Comparison of ENCODE assay signal across 8 mouse cellular contexts in genomic region chr11:107132426-107132825, GRCm38 (mm10). TPM values are rescaled to one million over a fixed set of nuclear protein-coding genes. Genes with fewer than 3 reads are reported as not detected.
DNase-seq lines count a peak whose midpoint lies in the region; ATAC-seq and TF ChIP-seq lines count a peak whose summit lies in the region.

No protein-coding gene starts in this region.

- no peak for TF ChIP-seq CTCF in gastrocnemius, adult 2 months (IDR thresholded peaks at IDR 0.05)
- peak; percentile 4; the same call in 1 of the 2 replicates for TF ChIP-seq CTCF in bone marrow macrophage, adult 2 months (IDR thresholded peaks at IDR 0.05; ENCODE audit: low read depth, low read length)

- H3K4me1 ChIP-seq in bone marrow macrophage, adult 2 months (ENCODE audit: control insufficient read depth, insufficient read depth, low read length), result peaks cover 7% of the 10 kb centered on the region
- peaks cover 30% of the 10 kb centered on the region for H3K4me1 ChIP-seq in hindbrain, embryonic 15.5 days (replicated peaks)
- peaks cover 28% of the 10 kb centered on the region for H3K4me1 ChIP-seq in liver, embryonic 12.5 days
- H3K4me1 ChIP-seq in stomach, embryonic 15.5 days, result peaks cover 4% of the 10 kb centered on the region; the same call in 1 of the 2 replicates

- no peak for DNase-seq in gastrocnemius, adult 2 months
- DNase-seq in gastrocnemius, postnatal 25 days, result no peak
- no peak for DNase-seq in layer of hippocampus, adult 8-10 months (ENCODE audit: low spot score in 2 of 2)
- DNase-seq in left cerebral cortex, adult 18-20 months (ENCODE audit: low spot score in 2 of 2), result no peak

- intact Hi-C loops in gastrocnemius, adult 2 months (cut with DNase I), result loop anchor here (5.0 kb wide), 1 partner anchor 35 kb away; no protein-coding TSS in a partner anchor

- no peaks in the 10 kb centered on the region for H3K9me3 ChIP-seq in hindbrain, embryonic 15.5 days
- no peaks in the 10 kb centered on the region for H3K9me3 ChIP-seq in liver, embryonic 12.5 days (replicated peaks)
- no peaks in the 10 kb centered on the region for H3K9me3 ChIP-seq in stomach, embryonic 15.5 days

- H3K4me2 ChIP-seq in hindbrain, embryonic 15.5 days, result peak overlapping the region; percentile 96
- peak overlapping the region; percentile 98 for H3K4me2 ChIP-seq in liver, embryonic 12.5 days
- H3K4me2 ChIP-seq in stomach, embryonic 15.5 days, result peak overlapping the region; percentile 94

- H3K9ac ChIP-seq in hindbrain, embryonic 15.5 days, result peak overlapping the region; percentile 98
- H3K9ac ChIP-seq in liver, embryonic 12.5 days, result peak overlapping the region; percentile 99
- H3K9ac ChIP-seq in stomach, embryonic 15.5 days, result peak overlapping the region; percentile 56

- H3K4me3 ChIP-seq in gastrocnemius, adult 2 months, result peak overlapping the region; percentile 94
- H3K4me3 ChIP-seq in bone marrow macrophage, adult 2 months (ENCODE audit: insufficient read depth, low read length), result peak overlapping the region; percentile 63
- H3K4me3 ChIP-seq in hindbrain, embryonic 15.5 days, result peak overlapping the region; percentile 68
- H3K4me3 ChIP-seq in liver, embryonic 12.5 days, result peak overlapping the region; percentile 97
- H3K4me3 ChIP-seq in stomach, embryonic 15.5 days (replicated peaks), result peak overlapping the region; percentile 93

- ATAC-seq in hindbrain, embryonic 15.5 days (ENCODE audit: low FRiP score, low read depth), result peak; percentile 44; the same call in 1 of the 2 replicates
- peak; percentile 28; the same call in 1 of the 2 replicates for ATAC-seq in liver, embryonic 12.5 days
- no peak; the same call in 1 of the 2 replicates for ATAC-seq in stomach, embryonic 15.5 days (ENCODE audit: insufficient read depth, low FRiP score, low read depth)

- 1% methylated on average over 16 of the region's 16 CpGs for WGBS in hindbrain, embryonic 15.5 days
- 3% methylated on average over 16 of the region's 16 CpGs for WGBS in liver, embryonic 12.5 days (ENCODE audit: insufficient replicate concordance)
- WGBS in stomach, embryonic 15.5 days, result under 1% methylated on average over 16 of the region's 16 CpGs

- no peak for TF ChIP-seq POLR2A in bone marrow macrophage, adult 2 months (IDR thresholded peaks at IDR 0.05; ENCODE audit: borderline replicate concordance, low read depth, low read length)

- H3K27me3 ChIP-seq in hindbrain, embryonic 15.5 days, result no peaks in the 10 kb centered on the region
- H3K27me3 ChIP-seq in liver, embryonic 12.5 days (replicated peaks), result no peaks in the 10 kb centered on the region
- H3K27me3 ChIP-seq in stomach, embryonic 15.5 days (replicated peaks), result no peaks in the 10 kb centered on the region

- H3K36me3 ChIP-seq in hindbrain, embryonic 15.5 days, result no peaks in the 10 kb centered on the region
- H3K36me3 ChIP-seq in liver, embryonic 12.5 days, result 0 out of 2 replicates have a peak, but pooled peaks cover 2% of the 10 kb centered on the region
- no peaks in the 10 kb centered on the region for H3K36me3 ChIP-seq in stomach, embryonic 15.5 days

- H3K27ac ChIP-seq in gastrocnemius, adult 2 months, result peak overlapping the region; percentile 94
- no peak overlapping the region for H3K27ac ChIP-seq in bone marrow macrophage, adult 2 months (ENCODE audit: insufficient read depth, low read depth, low read length)
- peak overlapping the region; percentile 97 for H3K27ac ChIP-seq in hindbrain, embryonic 15.5 days (replicated peaks)
- H3K27ac ChIP-seq in liver, embryonic 12.5 days, result peak overlapping the region; percentile 60; the same call in 1 of the 2 replicates
- H3K27ac ChIP-seq in stomach, embryonic 15.5 days, result peak overlapping the region; percentile 73

RNA-seq across cellular contexts. Expression of gene Bptf, which starts 0.5 kb away (rescaled TPM):
- 10 to 100 TPM; 22.4 to 24.2 TPM for total RNA-seq in gastrocnemius, adult 2 months (2021)
- 10 to 100 TPM; 18.1 to 20.0 TPM for total RNA-seq in gastrocnemius, postnatal 25 days (2021)
- 38.2 and 39.4 TPM in 2 replicates for polyA plus RNA-seq in bone marrow macrophage, adult 2 months (2012; ENCODE audit: insufficient read depth, insufficient read length, missing spikeins)
- polyA plus RNA-seq in hindbrain, embryonic 15.5 days (2015; fragmentation: Nextera tagmentation; extraction: Ambion mirVana), result 27.1 and 32.9 TPM in 2 replicates
- 12.6 and 12.7 TPM in 2 replicates for polyA plus RNA-seq in liver, embryonic 12.5 days (2016; fragmentation: Nextera tagmentation; extraction: Ambion mirVana)
- polyA plus RNA-seq in stomach, embryonic 15.5 days (2015; fragmentation: Nextera tagmentation; extraction: Ambion mirVana), result 28.4 and 28.8 TPM in 2 replicates
- total RNA-seq in layer of hippocampus, adult 8-10 months (2022), result 10 to 100 TPM; 65.3 to 83.4 (median 77.4) TPM
- 10 to 100 TPM; 64.4 to 67.2 TPM for total RNA-seq in left cerebral cortex, adult 18-20 months (2021)

RNA-seq across cellular contexts. Expression of gene Nol11, which starts 56.8 kb away (rescaled TPM):
- 10 to 100 TPM; 13.6 to 15.4 TPM for total RNA-seq in gastrocnemius, adult 2 months (2021)
- total RNA-seq in gastrocnemius, postnatal 25 days (2021), result 1 to 10 TPM; 9.7 to 9.9 TPM
- polyA plus RNA-seq in bone marrow macrophage, adult 2 months (2012; ENCODE audit: insufficient read depth, insufficient read length, missing spikeins), result 18.4 and 24.1 TPM in 2 replicates
- 46.0 and 46.1 TPM in 2 replicates for polyA plus RNA-seq in hindbrain, embryonic 15.5 days (2015; fragmentation: Nextera tagmentation; extraction: Ambion mirVana)
- 43.2 and 46.2 TPM in 2 replicates for polyA plus RNA-seq in liver, embryonic 12.5 days (2016; fragmentation: Nextera tagmentation; extraction: Ambion mirVana)
- 48.9 and 52.0 TPM in 2 replicates for polyA plus RNA-seq in stomach, embryonic 15.5 days (2015; fragmentation: Nextera tagmentation; extraction: Ambion mirVana)
- 10 to 100 TPM; 25.2 to 30.5 (median 27.1) TPM for total RNA-seq in layer of hippocampus, adult 8-10 months (2022)
- 10 to 100 TPM; 23.6 to 24.0 TPM for total RNA-seq in left cerebral cortex, adult 18-20 months (2021)
